ENCODE assay signal across 19 mouse cellular contexts in the genomic region with DNA sequence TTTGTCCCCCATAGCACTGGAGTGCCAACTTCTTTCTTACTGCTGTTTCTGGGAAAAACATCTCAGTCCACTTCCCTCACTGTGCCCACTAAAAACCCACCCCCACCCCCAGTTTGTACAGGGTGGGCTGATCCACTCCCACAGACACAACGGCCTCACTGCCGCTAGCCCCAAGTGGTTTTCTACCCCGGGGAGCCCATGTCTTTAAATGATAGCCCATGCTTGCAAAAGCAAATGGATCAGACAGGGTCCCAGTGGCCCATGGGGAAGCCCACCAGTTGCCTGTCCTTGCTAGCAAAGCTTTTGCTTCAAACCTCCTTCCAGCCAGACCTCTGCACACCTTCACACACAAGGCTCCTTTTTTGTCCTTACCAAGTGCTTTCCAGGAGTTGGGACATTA.
"Had no signal": no experiment of that assay in that cellular context is flagged by ENCODE, and none has a peak within 500 bp of the region (broad histone marks: within the 10 kb centered on the region; RNA-seq: fewer than 3 reads in every experiment).

No protein-coding gene starts in this region.

- ATAC-seq: liver, postnatal 0 days; lung, postnatal 0 days had no signal

- H3K4me2 ChIP-seq: kidney, embryonic 15.5 days; lung, embryonic 14.5 days; midbrain, embryonic 12.5 days; midbrain, embryonic 15.5 days; neural tube, embryonic 12.5 days; neural tube, embryonic 15.5 days had no signal

- H3K4me1 ChIP-seq: kidney, embryonic 15.5 days; neural tube, embryonic 12.5 days had no signal

- H3K9me3 ChIP-seq: kidney, embryonic 15.5 days; midbrain, embryonic 12.5 days; midbrain, embryonic 15.5 days; neural tube, embryonic 12.5 days; neural tube, embryonic 15.5 days had no signal

- H3K4me3 ChIP-seq: kidney, embryonic 15.5 days; midbrain, embryonic 12.5 days; midbrain, embryonic 15.5 days; neural tube, embryonic 12.5 days; neural tube, embryonic 15.5 days had no signal

- DNase-seq: kidney, adult 11 months; kidney, adult 8-10 months; kidney, postnatal 10 days; kidney, postnatal 36 days; liver; liver, postnatal 0 days; right cerebral cortex, adult 18-20 months; right cerebral cortex, postnatal 14 days; thymus, postnatal 25 days had no signal

- H3K9ac ChIP-seq: kidney, embryonic 15.5 days; liver, embryonic 14.5 days; liver, postnatal 0 days; lung, embryonic 14.5 days; midbrain, embryonic 12.5 days; midbrain, embryonic 15.5 days; neural tube, embryonic 12.5 days; neural tube, embryonic 15.5 days had no signal

- H3K36me3 ChIP-seq: kidney, embryonic 15.5 days; midbrain, embryonic 12.5 days; midbrain, embryonic 15.5 days; neural tube, embryonic 12.5 days; neural tube, embryonic 15.5 days had no signal

- H3K27me3 ChIP-seq: kidney, embryonic 15.5 days; midbrain, embryonic 15.5 days; neural tube, embryonic 12.5 days; neural tube, embryonic 15.5 days had no signal

- H3K27ac ChIP-seq: kidney, embryonic 15.5 days; liver, embryonic 14.5 days; macrophage; midbrain, embryonic 12.5 days; midbrain, embryonic 15.5 days; neural tube, embryonic 12.5 days; neural tube, embryonic 15.5 days; stomach, postnatal 0 days had no signal
